Mouse (Mus musculus) gastrocnemius, postnatal 36 days (tissue): Measurements from ENCODE around the gene Btnl1. TPM values are rescaled to one million over a fixed set of nuclear protein-coding genes. Genes with fewer than 3 reads are reported as not detected.

Source experiments
- DNase-seq, 2 experiments: peaks; one replicate each; pipeline ENCODE4 v3.0.0; 2022
- intact Hi-C: fragments of 180-260 bp; cut with DNase I; formaldehyde crosslinking; loops from one replicate; pipeline ENCODE4 v1.15.1; 2025
- long read RNA-seq, 2 experiments: library from polyadenylated mRNA; stranded (forward); transcript quantifications; one replicate each; pipeline ENCODE4 v2.0.0; 2021
- total RNA-seq, 2 experiments: library from RNA; stranded (reverse); gene quantifications; 2 replicates each; pipeline ENCODE4 v1.2.3; 2021

Gene Btnl1
- not detected for total RNA-seq
- long read RNA-seq, experiment 1 = 0 reads
- long read RNA-seq, experiment 2 = 0 reads

DNA sequence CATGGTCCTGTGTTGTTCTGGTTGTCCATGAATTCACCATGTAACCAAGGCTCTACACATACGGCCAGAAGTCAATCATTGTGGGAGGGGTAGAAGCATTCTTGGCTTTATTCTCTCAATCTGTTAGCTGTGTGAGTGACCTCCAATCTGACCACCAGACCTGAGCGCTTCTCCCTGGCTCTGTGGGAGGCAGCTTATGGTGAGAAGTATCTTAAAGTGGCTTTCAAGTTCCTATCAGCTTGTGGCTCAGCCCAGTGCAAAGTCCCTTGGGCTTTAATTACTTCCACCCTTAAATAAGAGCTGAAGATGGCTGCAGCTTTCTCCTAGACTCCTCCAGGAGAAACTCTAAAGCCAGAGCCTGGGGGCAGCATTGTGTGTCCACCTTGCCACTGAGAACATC is at the start of gene Btnl1:
Btnl1 (plus strand) TSS at position 286 of the 400 bp plus-strand sequence.
- no peak for DNase-seq
- intact Hi-C loops = no loop called here

DNA sequence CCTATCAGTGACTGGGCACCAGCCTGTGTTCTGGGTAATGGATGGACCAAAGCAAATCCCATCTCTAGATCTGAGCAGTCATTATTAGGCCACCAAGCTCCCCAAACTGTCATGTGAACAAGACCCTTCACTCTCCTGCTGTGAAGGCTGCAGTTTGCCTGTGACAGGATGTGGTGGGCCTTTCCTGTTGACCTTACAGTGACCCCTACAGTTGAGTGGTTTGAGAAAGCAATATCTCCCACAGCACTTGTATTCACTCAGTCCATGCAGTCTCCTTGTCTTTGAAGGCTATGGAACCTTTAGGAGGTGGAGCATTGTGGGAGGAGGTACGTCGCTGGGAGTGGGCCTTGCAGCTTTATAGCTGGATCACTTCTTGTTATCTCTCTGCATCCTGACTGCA is 47.1 kb upstream of the Btnl1 start:
- intact Hi-C loops = no loop called here
- DNase-seq = no peak

DNA sequence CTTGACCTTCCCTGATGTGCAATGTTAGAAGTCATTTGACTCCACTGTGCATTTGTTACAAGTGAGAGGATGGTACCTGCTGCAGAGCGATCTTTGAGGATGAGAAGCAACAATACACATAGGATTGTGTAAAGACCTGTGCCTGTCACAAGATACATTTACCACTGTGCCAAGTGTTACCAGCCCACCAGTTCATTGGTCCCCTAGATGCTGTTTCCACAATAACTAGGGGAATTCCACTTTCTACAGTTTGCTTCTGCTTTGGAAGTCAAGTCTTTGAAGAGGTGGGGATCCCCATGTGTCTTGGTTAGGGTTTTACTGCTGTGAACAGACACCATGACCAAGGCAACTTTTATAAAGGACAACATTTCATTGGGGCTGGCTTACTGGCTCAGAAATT is 45.7 kb upstream of the Btnl1 start:
- no peak for DNase-seq

DNA sequence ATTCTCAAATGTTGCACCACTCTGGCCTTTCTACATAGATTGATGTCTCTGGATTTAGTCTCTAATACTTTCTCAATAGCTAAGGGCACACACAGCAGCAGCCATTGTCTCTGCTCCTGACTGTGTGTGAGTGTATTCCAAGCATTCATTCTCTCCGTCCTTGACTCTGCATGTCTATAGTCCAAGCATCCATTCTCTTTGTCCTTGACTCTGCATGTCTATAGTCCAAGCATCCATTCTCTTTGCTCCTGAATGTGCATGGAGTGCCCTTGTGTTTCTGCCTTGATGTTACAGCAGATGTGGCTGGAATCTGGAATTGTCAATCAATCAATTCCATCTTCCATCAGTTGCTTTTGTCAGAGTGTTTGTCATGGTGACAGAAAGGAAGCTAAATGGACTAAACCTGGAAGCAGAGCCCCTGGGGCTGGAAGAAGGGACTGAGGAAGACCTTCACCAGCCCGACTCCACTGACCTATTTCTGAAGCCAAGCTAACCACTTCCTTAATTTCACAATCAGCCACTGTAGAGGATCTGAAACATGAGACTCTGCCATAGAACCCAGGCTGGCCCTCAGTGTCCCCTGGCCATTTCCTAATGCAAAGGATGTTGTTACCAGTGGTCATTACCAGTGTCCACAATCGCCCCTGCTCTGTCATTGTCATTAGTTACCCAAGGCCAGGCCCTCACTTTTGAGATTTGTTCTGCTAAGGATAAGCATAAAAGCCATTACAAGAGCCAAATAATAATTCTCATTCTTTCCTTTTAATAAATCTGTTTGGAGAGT is 36.1 kb upstream of the Btnl1 start:
- intact Hi-C loops = no loop called here
- no peak for DNase-seq

More for the DNA sequence above, 45.7 kb upstream of the Btnl1 start:
- intact Hi-C loops = no loop called here

DNA sequence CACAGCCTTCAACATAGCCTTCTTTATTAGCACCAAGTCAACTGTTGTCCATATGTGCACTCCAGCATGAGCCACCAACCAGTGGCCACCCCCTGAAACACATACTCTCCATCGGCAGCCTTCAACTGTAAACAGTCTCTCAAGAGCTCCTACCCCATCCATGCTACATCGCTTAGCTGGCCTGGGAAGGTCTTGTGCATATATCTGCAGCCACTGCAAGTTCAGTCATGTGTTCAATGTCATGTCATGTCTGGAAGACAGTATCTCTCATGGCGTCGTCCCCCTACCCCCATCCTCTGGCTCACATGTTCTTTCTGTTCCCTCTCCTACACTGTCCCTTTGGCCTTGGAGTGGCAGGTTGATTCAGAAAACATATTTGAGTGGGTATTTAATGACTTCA is 32.0 kb upstream of the Btnl1 start:
- no peak for DNase-seq
- intact Hi-C loops = loop anchor here (5.0 kb wide), 1 partner anchor 93 kb away; no protein-coding TSS in a partner anchor

DNA sequence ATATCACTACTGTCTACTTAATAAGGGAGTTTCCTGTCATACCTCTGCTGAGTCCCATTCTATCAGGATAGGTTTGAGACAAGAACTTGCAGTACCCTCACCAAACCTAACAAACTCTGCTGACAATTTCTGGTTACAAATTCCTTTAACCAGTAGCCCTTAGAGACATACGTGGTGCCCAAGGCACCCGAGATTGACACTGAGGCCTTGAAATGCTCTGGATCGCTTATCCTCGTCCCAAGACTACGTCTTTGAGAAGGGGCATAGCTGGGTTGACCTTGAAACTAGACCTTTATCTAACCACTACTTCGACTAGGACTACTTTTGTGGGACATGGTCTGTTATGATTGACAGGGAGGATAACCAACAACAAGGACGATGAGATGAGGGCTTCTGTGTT is 31.4 kb upstream of the Btnl1 start:
- intact Hi-C loops = loop anchor here (5.0 kb wide), 1 partner anchor 93 kb away; no protein-coding TSS in a partner anchor
- DNase-seq = no peak

DNA sequence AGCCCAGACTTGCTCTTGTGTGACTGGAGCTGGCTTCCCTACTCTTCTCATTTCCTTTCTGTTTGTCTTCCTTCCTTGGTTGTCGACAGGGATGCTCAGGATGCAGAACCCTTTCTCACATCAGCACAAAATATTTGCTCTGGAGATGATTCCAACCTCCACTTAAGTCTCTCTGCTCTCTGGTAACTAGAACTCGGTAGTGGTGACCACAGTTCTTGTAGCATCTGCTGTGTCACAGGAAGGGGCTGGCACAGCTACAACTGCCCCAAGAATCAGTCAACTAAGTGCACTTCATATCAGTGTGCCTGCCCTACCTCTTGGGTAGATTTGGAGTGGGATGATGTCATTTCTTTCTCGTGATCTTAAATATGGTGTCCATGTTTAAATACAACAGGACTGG is 30.9 kb upstream of the Btnl1 start:
- intact Hi-C loops = loop anchor here (5.0 kb wide), 1 partner anchor 94 kb away; no protein-coding TSS in a partner anchor
- no peak for DNase-seq

DNA sequence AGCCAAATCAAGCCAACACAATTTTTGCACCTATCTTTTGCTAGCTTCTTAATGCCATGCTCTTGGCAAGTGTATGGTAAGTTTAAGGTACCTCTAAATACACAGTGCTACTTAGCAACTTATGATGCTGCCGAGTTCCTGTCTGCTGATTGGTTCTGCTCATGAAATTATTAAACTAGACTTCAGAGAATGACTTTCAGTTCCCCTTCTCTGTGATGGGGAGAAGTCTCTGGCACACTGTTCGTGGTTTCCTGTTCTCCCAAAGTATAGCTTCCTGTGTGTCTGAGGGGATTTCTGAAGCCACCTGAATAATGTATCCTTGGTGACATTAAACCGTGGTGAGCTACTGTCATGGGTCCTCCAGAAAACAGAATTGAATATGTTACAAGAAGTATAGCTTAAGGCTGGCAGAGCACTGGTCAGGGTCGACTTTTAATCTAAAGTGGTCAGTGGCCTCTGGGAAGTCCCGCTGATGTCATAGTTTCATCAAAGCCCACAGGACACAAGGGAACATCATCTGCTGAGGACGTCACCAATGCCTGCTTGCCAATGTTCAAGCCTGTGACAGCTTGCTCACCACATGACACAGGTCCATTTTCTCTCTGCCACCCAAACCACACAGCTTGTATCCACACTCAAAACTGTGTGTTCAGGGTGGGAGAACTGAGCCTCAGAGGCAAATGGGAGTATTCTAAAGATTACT is 29.2 kb upstream of the Btnl1 start:
- no peak for DNase-seq
- intact Hi-C loops = loop anchor here (5.0 kb wide), 1 partner anchor 95 kb away; no protein-coding TSS in a partner anchor

DNA sequence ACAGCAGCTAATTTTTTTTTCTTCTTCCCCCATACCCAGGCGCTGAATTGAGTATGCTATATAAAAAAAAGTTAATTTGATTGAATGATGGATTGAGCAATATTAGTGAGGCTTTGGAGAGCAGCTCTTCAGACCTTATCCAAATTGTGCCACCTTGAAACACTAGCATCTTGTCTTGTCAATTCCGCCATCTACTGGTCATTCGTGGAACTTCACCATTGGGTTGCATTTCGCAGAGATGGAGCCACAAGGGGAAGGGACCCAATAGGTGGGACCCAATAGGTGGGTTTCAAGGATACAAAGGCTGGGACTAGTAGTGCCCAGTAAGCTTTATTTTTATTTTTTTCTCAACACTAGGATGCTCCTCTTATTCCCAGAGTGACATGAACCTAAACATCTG is 27.5 kb upstream of the Btnl1 start:
- peak in 1 of 2 experiments; percentile 39 for DNase-seq
- intact Hi-C loops = loop anchor here (5.0 kb wide), 1 partner anchor 97 kb away; no protein-coding TSS in a partner anchor

DNA sequence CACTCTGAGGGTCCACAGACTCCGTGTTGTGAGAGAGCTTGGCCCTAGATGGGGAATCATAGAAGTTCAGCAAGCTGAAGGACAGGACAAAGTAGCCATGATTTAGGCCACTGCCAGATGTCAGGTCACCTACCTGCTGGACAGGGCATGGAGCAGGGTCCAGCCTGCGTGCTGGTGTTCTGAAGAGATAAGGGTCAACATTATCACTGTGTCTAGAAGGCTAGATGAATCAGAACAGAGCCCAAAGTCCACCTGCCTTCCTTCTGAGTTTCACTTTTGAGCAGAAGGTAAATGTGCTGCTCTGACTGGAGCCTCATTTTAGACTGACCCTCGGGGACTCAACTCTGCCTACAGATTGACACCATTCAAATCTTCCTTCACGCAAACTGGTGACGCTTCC is 22.4 kb upstream of the Btnl1 start, which contains the start of gene Btnl2:
Btnl2 (plus strand) TSS at position 284 of the 400 bp plus-strand sequence.
- intact Hi-C loops = no loop called here
- no peak for DNase-seq

DNA sequence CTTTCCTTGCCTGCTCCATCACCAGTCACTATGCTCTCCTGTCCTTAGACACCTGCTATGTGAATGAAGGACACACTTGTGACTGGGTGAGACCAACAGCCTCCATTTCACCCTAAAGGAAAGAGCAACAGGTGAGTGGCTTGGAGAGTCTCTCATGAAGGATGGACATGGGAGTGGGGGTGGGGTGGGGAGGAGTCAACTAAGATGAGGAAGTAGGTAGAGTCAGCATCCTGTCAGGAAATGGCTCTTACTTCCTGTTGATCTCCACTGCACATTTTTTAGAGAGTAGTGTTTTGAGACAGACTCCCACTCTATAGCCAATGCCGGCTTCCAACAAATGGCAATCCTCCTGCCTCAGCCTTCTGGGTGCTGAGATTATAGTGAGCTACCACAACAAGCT is 22.0 kb upstream of the Btnl1 start:
- no peak for DNase-seq
- intact Hi-C loops = no loop called here

DNA sequence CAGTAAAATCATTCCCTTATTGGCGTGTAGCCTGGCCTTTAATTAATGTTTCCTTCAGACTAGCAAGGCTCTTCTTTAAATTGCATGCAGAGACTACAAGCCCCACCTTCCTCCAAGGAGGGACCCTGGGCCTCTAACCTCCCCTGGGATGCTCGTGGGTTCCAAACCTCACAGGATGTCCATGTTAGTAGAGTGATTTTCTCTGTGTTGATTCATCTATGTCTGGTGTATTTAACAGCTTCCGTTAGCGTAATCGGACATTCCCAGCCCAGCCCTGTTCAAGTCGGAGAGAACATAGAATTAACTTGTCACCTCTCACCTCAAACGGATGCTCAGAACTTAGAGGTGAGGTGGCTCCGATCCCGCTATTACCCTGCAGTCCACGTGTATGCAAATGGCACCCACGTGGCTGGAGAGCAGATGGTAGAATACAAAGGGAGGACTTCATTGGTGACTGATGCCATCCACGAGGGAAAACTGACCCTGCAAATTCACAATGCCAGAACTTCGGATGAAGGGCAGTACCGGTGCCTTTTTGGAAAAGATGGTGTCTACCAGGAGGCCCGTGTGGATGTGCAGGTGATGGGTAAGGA is 13.9 kb upstream of the Btnl1 start:
- DNase-seq = no peak
- intact Hi-C loops = no loop called here

DNA sequence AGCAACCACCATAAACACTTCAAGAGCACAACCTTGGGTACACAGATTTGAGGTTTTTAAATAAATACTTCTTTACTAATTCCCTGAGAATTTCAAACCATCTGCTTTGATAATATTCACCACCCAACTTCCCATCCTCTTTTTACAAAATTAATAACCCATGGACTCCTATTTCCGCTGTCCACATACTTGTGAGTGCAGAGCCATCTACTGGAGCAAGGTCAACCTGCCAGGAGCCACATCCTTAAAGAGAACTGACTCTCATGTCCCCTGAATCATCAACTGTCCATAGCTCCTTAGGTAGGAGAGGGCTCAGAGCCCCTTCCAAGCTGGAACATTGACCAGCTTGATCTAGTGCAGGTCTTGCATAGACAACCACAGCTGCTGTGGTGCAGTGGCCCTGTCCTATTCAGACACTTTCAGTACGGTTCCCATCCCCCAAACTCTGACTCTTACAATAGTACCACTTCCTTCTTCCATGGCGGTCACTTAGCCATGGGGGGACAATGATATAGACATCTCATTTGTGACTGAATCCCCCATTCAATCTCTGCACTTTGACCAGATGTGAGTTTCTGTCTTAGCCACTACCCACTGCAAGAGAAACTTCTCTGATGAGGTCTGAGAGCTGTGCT is 13.1 kb upstream of the Btnl1 start:
- intact Hi-C loops = no loop called here
- no peak for DNase-seq

DNA sequence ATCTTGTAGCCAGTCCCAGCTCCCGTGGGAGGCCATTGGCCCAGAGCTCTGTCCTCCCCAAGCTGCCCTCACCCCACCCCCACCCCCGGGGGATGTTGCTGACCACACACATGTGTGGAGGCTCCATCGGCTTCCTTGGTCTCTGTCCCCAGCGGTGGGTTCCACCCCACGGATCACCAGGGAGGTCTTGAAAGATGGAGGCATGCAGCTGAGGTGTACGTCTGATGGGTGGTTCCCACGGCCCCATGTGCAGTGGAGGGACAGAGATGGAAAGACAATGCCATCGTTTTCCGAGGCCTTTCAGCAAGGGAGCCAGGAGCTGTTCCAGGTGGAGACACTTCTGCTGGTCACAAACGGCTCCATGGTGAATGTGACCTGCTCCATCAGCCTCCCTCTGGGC is 11.9 kb upstream of the Btnl1 start:
- intact Hi-C loops = no loop called here
- DNase-seq = no peak

DNA sequence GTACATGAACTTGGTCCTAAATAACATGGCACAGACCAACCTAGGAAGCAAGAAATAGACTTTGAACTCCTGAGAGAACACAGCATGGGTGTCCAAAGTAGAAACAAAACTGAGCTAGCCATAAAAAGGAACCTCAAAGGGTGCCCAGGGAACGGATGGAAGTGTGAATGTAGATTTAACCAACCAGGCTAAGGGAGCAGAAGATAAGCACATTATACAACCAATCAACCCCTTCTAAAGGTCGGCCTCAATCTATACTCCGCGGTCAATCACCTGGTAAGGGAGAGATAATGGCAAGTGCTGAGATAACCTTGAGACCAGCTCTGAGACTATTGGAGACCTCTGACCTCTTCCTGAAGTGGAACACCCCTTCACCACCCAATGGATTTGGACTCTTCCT is 6.4 kb upstream of the Btnl1 start:
- intact Hi-C loops = no loop called here
- no peak for DNase-seq

DNA sequence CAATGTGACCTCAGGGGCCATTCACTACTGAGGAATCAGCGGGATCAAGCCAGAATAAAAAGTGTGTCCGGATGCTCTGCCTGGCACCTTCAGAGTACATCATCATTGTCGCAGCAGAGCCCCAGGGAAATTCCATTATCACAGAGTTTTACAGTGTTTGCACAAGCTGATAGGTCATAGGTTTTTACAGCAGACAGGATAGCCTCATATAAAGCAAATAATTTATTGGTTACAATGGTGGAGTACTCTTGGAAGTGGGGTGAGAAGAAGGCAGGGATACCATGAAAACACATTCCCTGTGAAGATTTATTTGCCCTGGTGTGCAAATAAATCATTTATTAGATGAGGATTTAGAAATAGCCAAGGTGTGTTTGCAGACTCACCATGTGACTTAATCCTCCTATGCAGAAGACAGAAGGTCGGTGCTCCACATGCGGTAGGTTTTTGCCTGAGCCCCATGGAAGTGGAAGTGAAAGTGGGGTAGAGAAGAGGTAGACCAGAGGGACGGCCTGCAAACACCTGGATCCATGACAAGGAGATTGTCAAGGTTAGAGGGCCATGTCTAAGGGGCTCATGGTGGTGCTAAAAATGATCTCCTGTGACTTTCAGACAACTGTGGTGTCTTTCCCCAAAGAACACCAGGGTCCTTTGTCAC is 3.8 kb upstream of the Btnl1 start:
- intact Hi-C loops = no loop called here
- no peak for DNase-seq

DNA sequence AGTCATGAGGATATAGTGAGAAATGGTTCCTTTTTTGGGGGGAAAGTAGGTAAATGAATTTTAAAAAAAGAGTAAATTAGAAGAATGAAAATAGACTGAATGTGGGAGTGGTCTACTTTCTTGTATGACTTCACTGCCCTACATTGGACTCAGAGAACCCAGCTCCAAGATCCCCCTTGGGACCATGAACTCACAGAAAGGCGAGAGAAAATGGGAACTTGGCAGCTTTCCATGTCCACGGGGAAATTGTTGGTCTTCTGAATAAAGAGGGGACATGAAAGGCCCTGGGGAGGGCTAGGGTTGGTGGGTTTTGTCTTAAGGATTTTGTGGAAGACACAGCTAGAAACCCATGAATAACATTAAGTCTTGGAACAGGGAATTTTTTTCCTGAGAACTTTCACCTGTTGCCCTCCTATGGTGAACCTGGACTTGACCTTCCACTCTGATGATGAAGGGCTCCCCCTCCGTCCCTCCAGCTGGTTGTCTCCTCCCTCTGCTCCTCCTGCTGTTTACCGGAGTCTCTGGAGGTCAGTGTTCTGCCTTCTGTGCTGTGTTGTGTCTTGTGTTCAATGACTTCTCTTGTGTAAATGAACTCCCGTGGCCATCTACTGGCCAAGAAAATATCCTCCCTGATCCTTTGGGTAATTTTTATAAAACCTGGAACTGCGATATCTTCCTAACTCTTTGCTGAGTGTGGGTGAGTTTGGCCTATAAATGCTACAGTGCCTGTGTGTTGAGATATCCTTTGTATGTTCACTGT is 698 bp downstream of the Btnl1 start:
- no peak for DNase-seq
- intact Hi-C loops = no loop called here

DNA sequence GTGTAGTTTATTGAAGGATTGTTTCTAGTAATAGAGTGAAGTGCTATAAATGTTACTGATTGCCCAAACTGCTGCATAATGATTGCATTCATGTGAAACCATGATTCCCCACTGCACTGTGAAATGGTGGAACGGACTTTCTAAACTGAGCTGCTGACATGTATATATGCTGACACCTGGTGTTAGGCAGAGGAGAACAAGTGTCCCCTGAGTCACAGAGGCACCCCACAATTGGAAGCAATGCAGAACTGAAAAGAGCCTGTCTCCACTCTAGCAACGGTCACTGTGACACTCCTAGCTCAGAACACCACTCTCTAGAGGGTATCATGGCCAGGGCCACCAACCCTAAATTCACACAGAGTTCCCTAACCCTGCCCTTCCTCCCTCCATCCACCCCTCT is 1.8 kb downstream of the Btnl1 start:
- no peak for DNase-seq
- intact Hi-C loops = no loop called here

DNA sequence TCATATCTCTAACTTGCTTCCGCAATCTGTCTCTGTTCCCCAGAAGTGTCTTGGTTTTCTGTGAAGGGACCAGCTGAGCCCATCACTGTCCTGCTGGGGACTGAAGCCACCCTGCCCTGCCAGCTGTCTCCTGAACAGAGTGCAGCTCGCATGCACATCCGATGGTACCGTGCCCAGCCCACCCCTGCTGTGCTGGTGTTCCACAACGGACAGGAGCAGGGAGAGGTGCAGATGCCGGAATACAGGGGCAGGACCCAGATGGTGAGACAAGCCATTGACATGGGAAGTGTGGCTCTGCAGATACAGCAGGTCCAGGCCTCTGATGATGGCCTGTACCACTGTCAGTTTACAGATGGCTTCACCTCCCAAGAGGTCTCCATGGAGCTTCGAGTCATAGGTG is 2.5 kb downstream of the Btnl1 start:
- no peak for DNase-seq
- intact Hi-C loops = no loop called here

DNA sequence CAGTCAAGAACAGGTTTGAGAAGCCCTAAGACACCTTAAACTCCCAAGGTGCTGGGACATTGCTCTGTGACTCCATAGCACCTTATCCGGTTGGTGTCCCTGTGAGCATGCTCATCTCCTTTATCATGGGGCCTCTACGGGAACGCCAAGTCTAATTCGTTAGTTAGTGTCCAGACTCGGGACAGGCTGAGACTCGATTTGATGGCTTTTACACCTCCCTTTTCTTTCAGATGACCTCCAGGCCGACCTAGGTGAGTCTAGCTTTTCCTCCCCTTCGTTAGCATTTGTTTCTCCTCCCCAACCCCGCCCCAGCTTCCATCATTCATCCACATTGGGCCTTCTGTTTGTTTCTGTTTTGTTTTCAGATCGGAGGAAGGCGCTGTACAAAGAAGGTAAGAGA is 4.9 kb downstream of the Btnl1 start:
- DNase-seq = no peak
- intact Hi-C loops = no loop called here
